Mouse (Mus musculus) forebrain, embryonic 15.5 days (tissue): ENCODE results near the gene Olfr575. TPM values are rescaled to one million over a fixed set of nuclear protein-coding genes. Genes with fewer than 3 reads are reported as not detected.

Source experiments
- ATAC-seq: fragments of 200-750 bp; cut with Nextera tagmentation; replicated peaks from 2 replicates; pipeline ENCODE4 v1.8.0; 2017; ENCODE audit warnings: mild to moderate bottlenecking, moderate TSS enrichment, moderate library complexity
- H3K27ac ChIP-seq: fragments of 300-500 bp; sonication (generic); replicated peaks from 2 replicates; pipeline ENCODE4 v1.5.1; 2015; ENCODE audit warnings: mild to moderate bottlenecking, inconsistent platforms
- H3K27me3 ChIP-seq: fragments of 300-500 bp; sonication (generic); 2 replicates; pipeline ENCODE4 v1.6.1; 2015; ENCODE audit warnings: inconsistent platforms
- H3K36me3 ChIP-seq: fragments of 300-500 bp; sonication (generic); 2 replicates; pipeline ENCODE4 v1.6.1; 2015; ENCODE audit warnings: mild to moderate bottlenecking, inconsistent platforms
- H3K4me1 ChIP-seq: fragments of 300-500 bp; sonication (generic); 2 replicates; pipeline ENCODE4 v1.6.1; 2015; ENCODE audit warnings: inconsistent platforms
- H3K4me2 ChIP-seq: fragments of 300-500 bp; sonication (generic); replicated peaks from 2 replicates; pipeline ENCODE4 v1.6.1; 2015; ENCODE audit warnings: mild to moderate bottlenecking, inconsistent platforms
- H3K4me3 ChIP-seq: fragments of 300-500 bp; sonication (generic); 2 replicates; pipeline ENCODE4 v1.5.1; 2015; ENCODE audit warnings: mild to moderate bottlenecking, inconsistent platforms
- H3K9ac ChIP-seq: fragments of 300-500 bp; sonication (generic); replicated peaks from 2 replicates; pipeline ENCODE4 v1.6.1; 2015; ENCODE audit warnings: mild to moderate bottlenecking, inconsistent platforms
- H3K9me3 ChIP-seq: fragments of 300-500 bp; sonication (generic); 2 replicates; pipeline ENCODE4 v1.6.1; 2016; ENCODE audit warnings: inconsistent platforms
- WGBS: fragments of 180-500 bp; shearing (Covaris S2); methylation state at CpG from one replicate; pipeline ENCODE4 v1.1.7; 2015; ENCODE audit warnings: mixed read lengths; 5-methylcytosine and 5-hydroxymethylcytosine counted together
- polyA plus RNA-seq: library from polyadenylated mRNA; unstranded; fragments of >200 nt; fragmentation: Nextera tagmentation; extraction: Ambion mirVana; gene quantifications from 2 replicates; pipeline ENCODE4 v1.2.1, GENCODE M21; 2015

Gene Olfr575
- polyA plus RNA-seq, result not detected in 2 replicates

DNA sequence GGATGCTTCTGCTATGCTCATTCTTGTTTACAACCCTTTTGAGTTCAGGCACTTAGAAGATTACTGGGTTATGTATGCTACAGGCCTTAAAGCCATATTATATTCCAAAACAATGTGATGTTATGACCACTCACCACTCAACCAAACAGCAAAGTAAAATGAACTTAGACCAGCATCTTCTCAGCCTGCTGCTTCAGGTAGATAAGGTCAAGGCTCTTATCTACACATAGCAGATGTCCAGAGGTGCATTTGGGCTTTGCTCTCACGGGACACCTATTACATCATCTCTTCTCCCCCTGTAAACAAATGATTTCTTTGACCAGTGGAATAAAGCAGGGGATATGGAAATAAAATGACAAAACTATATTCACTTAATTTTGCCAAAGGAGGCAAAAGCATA is at the start of gene Olfr575:
TSS of gene Olfr575 (minus strand) at position 183 of the 400 bp plus-strand sequence.
- no peak for ATAC-seq
- Histone ChIP-seq H3K4me1 (no peaks in the 10 kb centered on the region), H3K4me2 (no peak within 1 kb of the TSS), H3K27me3 (no peaks in the 10 kb centered on the region), H3K36me3 (no peaks in the 10 kb centered on the region), H3K4me3 (no peak within 1 kb of the TSS), H3K27ac (no peak within 1 kb of the TSS), H3K9ac (no peak within 1 kb of the TSS), H3K9me3 (no peaks in the 10 kb centered on the region)
- WGBS, result 71% methylated on average over 1 of the region's 1 CpGs

DNA sequence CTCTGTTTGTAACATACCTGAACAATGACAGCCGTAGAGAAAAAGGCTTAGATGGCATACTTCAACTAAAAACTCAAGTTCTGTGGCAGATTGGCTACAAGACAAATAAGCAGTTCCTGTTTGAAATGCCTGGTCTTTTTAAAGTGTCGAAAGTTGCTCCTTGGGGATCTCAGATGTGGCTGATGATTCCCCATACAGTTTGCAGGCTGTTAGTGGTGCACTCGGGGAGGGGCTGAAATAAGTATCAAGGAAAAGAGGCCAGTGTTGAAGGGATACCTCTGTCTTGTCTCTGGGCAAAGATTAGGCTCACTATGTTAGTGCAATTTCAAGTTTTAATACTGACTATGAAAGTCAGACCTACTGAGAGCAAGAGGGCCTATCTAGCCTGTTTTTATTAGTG is 30.6 kb upstream of the Olfr575 start, which contains the start of gene Olfr578:
TSS of gene Olfr578 (minus strand) at position 101 of the 400 bp plus-strand sequence.
- Histone ChIP-seq H3K9me3 (no peaks in the 10 kb centered on the region), H3K9ac (no peak within 1 kb of the TSS), H3K27me3 (no peaks in the 10 kb centered on the region), H3K4me2 (no peak within 1 kb of the TSS), H3K4me1 (no peaks in the 10 kb centered on the region), H3K36me3 (no peaks in the 10 kb centered on the region), H3K4me3 (no peak within 1 kb of the TSS), H3K27ac (no peak within 1 kb of the TSS)
- ATAC-seq, result no peak
- 80% methylated on average over 3 of the region's 3 CpGs for WGBS

- Histone ChIP-seq H3K9me3 (no peaks in the 10 kb centered on the region), H3K27me3 (no peaks in the 10 kb centered on the region), H3K4me1 (no peaks in the 10 kb centered on the region), H3K4me3 (no peak within 1 kb of the TSS), H3K27ac (no peak within 1 kb of the TSS), H3K36me3 (no peaks in the 10 kb centered on the region), H3K4me2 (no peak within 1 kb of the TSS), H3K9ac (no peak within 1 kb of the TSS)
- no peak for ATAC-seq
- WGBS, result 90% methylated on average over 2 of the region's 2 CpGs
Measured at GRCm38 (mm10) chr7:102975843-102976242, 17.3 kb upstream of the Olfr575 start, which contains the start of gene Olfr577. Gene Olfr577, minus strand, starts transcription at chr7:102975943.

DNA sequence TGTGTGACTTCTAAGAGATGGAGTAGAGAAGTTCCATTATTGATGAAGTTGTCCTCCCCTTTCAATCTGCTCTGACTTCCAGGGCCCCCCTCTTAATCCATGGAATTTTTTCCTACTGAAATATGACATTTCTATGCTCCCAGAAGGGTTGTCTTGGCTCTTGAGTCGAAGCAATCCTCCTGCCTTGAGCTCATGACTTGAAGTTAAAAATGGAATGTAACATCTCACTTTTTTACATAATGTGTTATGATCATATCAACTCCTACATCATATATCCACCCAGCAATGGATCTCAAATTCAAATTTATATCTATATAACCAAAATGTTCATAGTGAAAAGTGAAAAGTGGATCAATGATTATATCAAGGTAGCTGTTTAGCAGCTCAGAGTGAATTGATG is 15.8 kb upstream of the Olfr575 start:
- Histone ChIP-seq H3K9ac (no peak overlapping the region), H3K27me3 (no peaks in the 10 kb centered on the region), H3K4me1 (no peaks in the 10 kb centered on the region), H3K27ac (no peak overlapping the region), H3K9me3 (no peaks in the 10 kb centered on the region), H3K36me3 (no peaks in the 10 kb centered on the region), H3K4me2 (no peak overlapping the region), H3K4me3 (no peak overlapping the region)
- ATAC-seq, result no peak
- 43% methylated on average over 1 of the region's 1 CpGs for WGBS

DNA sequence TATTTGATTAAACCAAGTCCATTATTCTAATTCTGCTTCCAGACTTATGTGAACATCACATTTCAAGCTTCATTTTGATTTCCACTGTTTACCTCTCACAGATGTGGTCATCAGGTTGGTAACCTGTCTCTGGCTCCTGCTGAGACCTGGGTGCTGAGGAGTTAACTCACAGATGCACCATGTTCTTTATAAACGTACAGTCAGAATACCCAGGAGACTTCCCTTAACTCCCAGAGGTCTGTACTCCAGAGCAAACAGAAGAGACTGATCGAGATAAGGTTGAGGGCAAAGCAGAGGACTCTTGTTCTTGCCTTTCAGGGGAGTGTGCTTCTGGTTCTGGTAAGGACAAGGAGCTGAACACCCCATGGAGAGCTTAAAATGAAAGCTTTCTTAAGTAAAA is 3.8 kb upstream of the Olfr575 start, which contains the start of gene Olfr576:
TSS of gene Olfr576 (plus strand) at position 301 of the 400 bp plus-strand sequence.
- H3K9me3 ChIP-seq, result no peaks in the 10 kb centered on the region
- H3K4me1 ChIP-seq, result no peaks in the 10 kb centered on the region
- H3K4me3 ChIP-seq, result no peak within 1 kb of the TSS
- H3K4me2 ChIP-seq, result no peak within 1 kb of the TSS
- no peak within 1 kb of the TSS for H3K27ac ChIP-seq
- H3K9ac ChIP-seq, result no peak within 1 kb of the TSS
- ATAC-seq, result no peak
- WGBS, result 64% methylated on average over 2 of the region's 2 CpGs
- H3K36me3 ChIP-seq, result no peaks in the 10 kb centered on the region
- no peaks in the 10 kb centered on the region for H3K27me3 ChIP-seq

DNA sequence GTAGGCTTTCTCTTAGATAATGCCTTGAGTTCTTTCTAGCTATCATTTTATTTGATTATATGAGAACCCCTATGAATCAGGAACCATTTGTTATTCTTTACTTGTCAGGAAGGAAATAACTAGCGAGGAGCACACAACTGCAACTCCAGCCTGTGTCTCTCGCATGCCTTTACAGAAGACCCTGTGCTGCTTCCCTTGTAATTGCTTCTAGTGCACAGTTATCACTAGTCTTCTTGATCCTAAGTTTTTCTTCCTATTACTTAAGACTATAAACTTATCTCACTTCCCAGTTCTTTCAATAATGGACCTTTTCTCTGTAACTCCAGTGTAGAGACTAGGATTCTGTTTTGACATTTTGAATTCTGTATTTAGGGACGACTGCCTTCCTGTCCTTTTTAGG is 438 bp downstream of the Olfr575 start:
- no peak overlapping the region for H3K4me2 ChIP-seq
- no peaks in the 10 kb centered on the region for H3K9me3 ChIP-seq
- no peaks in the 10 kb centered on the region for H3K27me3 ChIP-seq
- no peak overlapping the region for H3K27ac ChIP-seq
- no peak overlapping the region for H3K9ac ChIP-seq
- 89% methylated on average over 3 of the region's 3 CpGs for WGBS
- no peaks in the 10 kb centered on the region for H3K36me3 ChIP-seq
- H3K4me3 ChIP-seq, result no peak overlapping the region
- no peak for ATAC-seq
- no peaks in the 10 kb centered on the region for H3K4me1 ChIP-seq

- Histone ChIP-seq H3K27ac (no peak overlapping the region), H3K9me3 (no peaks in the 10 kb centered on the region), H3K9ac (no peak overlapping the region), H3K36me3 (no peaks in the 10 kb centered on the region), H3K4me3 (no peak overlapping the region), H3K4me1 (no peaks in the 10 kb centered on the region), H3K4me2 (no peak overlapping the region), H3K27me3 (no peaks in the 10 kb centered on the region)
- 74% methylated on average over 1 of the region's 1 CpGs for WGBS
- ATAC-seq, result no peak
Measured at GRCm38 (mm10) chr7:102950732-102951131, 7.8 kb downstream of the Olfr575 start.

DNA sequence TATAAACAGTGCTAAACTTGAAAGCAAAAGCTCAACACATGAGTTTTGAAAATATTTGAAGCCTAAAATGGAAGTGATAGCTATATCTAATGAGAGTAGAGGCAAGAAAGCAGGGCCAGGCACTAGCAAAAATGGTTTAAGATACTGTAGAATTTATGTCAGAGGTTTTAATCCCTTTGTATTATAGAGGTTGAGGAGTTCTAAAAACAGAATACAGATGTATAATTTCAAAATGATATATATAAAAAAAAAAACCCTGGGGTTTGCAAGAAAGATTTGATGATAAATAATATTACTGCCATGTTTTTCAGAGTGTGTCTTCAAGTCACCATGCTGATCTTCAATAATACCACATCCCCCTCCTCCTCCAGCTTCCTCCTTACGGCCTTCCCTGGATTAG is 10.4 kb downstream of the Olfr575 start, which contains the start of gene Olfr574:
TSS of gene Olfr574 (plus strand) at position 301 of the 400 bp plus-strand sequence.
- no peak within 1 kb of the TSS for H3K4me2 ChIP-seq
- H3K27ac ChIP-seq, result no peak within 1 kb of the TSS
- H3K9me3 ChIP-seq, result no peaks in the 10 kb centered on the region
- no peak for ATAC-seq
- H3K4me1 ChIP-seq, result no peaks in the 10 kb centered on the region
- no peaks in the 10 kb centered on the region for H3K36me3 ChIP-seq
- no peak within 1 kb of the TSS for H3K9ac ChIP-seq
- H3K4me3 ChIP-seq, result no peak within 1 kb of the TSS
- H3K27me3 ChIP-seq, result no peaks in the 10 kb centered on the region
- 97% methylated on average over 1 of the region's 1 CpGs for WGBS

DNA sequence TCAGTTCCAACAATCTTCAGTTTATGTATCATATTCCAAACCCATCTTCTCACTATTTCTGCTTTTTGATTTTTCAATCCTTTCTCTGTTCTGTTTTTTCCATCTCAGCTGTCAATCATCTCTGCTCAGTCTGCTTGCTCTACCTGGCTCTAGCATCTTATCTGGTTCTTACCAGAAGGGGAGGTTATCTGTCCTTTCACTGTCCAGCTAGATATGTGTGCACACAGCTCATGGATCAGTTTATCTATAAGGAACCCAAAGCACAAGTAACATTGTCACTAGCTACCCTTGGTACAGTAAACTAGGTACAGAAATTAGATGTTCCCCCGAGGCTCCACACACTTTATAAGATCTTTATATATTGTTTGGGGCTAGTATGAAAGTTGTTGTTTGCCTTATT is 15.2 kb downstream of the Olfr575 start:
- H3K36me3 ChIP-seq, result no peaks in the 10 kb centered on the region
- no peak overlapping the region for H3K4me3 ChIP-seq
- H3K9ac ChIP-seq, result no peak overlapping the region
- 98% methylated on average over 1 of the region's 1 CpGs for WGBS
- H3K9me3 ChIP-seq, result no peaks in the 10 kb centered on the region
- ATAC-seq, result no peak
- no peak overlapping the region for H3K4me2 ChIP-seq
- no peaks in the 10 kb centered on the region for H3K27me3 ChIP-seq
- H3K4me1 ChIP-seq, result no peaks in the 10 kb centered on the region
- no peak overlapping the region for H3K27ac ChIP-seq

DNA sequence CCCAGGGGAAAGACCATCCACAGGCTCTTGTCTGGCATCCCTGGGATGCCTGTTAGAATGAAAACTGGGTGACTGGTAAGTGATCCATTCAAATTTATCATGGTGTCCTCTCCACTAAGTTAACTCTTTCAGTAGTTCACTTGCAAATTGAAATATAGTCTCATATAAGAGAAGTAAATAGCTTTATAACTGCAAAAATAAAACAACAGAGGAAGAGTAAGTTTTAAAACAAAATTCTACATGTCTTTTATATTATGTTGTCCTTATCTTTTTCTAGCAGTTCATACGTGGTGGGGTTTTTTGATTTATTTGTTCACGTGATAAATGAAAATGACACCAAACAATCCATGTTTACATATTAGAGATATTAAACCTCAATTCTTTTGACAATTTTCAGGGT is 16.1 kb downstream of the Olfr575 start, which contains the start of gene Olfr573-ps1:
TSS of gene Olfr573-ps1 (minus strand) at position 101 of the 400 bp plus-strand sequence.
- H3K27me3 ChIP-seq, result no peaks in the 10 kb centered on the region
- H3K4me2 ChIP-seq, result no peak within 1 kb of the TSS
- no peaks in the 10 kb centered on the region for H3K36me3 ChIP-seq
- H3K27ac ChIP-seq, result no peak within 1 kb of the TSS
- WGBS, result 94% methylated on average over 2 of the region's 2 CpGs
- H3K9me3 ChIP-seq, result no peaks in the 10 kb centered on the region
- H3K4me3 ChIP-seq, result no peak within 1 kb of the TSS
- no peak within 1 kb of the TSS for H3K9ac ChIP-seq
- no peak for ATAC-seq
- no peaks in the 10 kb centered on the region for H3K4me1 ChIP-seq

- no peaks in the 10 kb centered on the region for H3K4me1 ChIP-seq
- WGBS, result 71% methylated on average over 3 of the region's 3 CpGs
- H3K4me3 ChIP-seq, result no peak overlapping the region
- no peak overlapping the region for H3K4me2 ChIP-seq
- no peaks in the 10 kb centered on the region for H3K9me3 ChIP-seq
- no peak for ATAC-seq
- no peaks in the 10 kb centered on the region for H3K27me3 ChIP-seq
- no peaks in the 10 kb centered on the region for H3K36me3 ChIP-seq
- H3K27ac ChIP-seq, result no peak overlapping the region
- H3K9ac ChIP-seq, result no peak overlapping the region
Measured at GRCm38 (mm10) chr7:102927105-102927504, 31.5 kb downstream of the Olfr575 start.

GRCm38 (mm10) chr7:102924109-102924508 is 34.5 kb downstream of the Olfr575 start, which contains the start of gene Olfr572:
Gene Olfr572, plus strand, starts transcription at chr7:102924409.
- no peaks in the 10 kb centered on the region for H3K27me3 ChIP-seq
- H3K4me1 ChIP-seq, result no peaks in the 10 kb centered on the region
- no peak within 1 kb of the TSS for H3K27ac ChIP-seq
- H3K4me3 ChIP-seq, result no peak within 1 kb of the TSS
- H3K4me2 ChIP-seq, result no peak within 1 kb of the TSS
- 71% methylated on average over 1 of the region's 1 CpGs for WGBS
- no peak for ATAC-seq
- H3K9ac ChIP-seq, result no peak within 1 kb of the TSS
- H3K9me3 ChIP-seq, result no peaks in the 10 kb centered on the region
- H3K36me3 ChIP-seq, result no peaks in the 10 kb centered on the region

DNA sequence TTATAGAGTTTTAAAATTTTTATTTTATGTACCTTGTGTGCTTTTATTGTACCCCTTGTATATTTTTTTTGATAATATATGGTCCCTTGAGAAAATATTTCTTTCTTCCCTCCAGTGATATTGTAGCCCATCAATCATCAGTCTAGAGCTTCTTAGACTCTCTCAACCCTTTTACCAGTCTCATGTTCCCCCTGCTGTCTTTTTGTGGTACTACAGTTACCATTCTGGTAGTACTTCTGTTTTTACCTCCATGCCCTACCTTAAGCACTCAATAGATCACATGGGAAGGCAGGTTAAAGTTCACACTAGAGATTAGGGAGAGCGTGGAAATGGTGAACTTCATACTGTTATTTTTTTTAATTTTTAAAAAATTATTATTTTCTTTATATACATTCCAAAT is 38.9 kb downstream of the Olfr575 start:
- Histone ChIP-seq H3K27me3 (no peaks in the 10 kb centered on the region), H3K27ac (no peak overlapping the region), H3K4me2 (no peak overlapping the region), H3K9me3 (no peaks in the 10 kb centered on the region), H3K4me1 (no peaks in the 10 kb centered on the region), H3K36me3 (no peaks in the 10 kb centered on the region), H3K9ac (no peak overlapping the region), H3K4me3 (no peak overlapping the region)
- WGBS, result 14% methylated on average over 1 of the region's 1 CpGs
- peak; percentile 81 for ATAC-seq
